Comparison of ENCODE assay signal across 18 mouse cellular contexts in genomic region chr14:56816541-56816940, GRCm38 (mm10).
"Had no signal": no experiment of that assay in that cellular context is flagged by ENCODE, and none has a peak within 500 bp of the region (broad histone marks: within the 10 kb centered on the region; RNA-seq: fewer than 3 reads in every experiment).

No protein-coding gene starts in this region.

- H3K9me3 ChIP-seq: limb, embryonic 13.5 days; liver, embryonic 15.5 days; midbrain, embryonic 15.5 days had no signal

- ATAC-seq: lung, postnatal 0 days; midbrain, embryonic 15.5 days had no signal

- H3K4me2 ChIP-seq: limb, embryonic 13.5 days; liver, embryonic 11.5 days; liver, embryonic 15.5 days; midbrain, embryonic 11.5 days; midbrain, embryonic 15.5 days; neural tube, embryonic 13.5 days had no signal

- DNase-seq: kidney, adult 9 months; kidney, postnatal 36 days; layer of hippocampus, adult 9-11 months; layer of hippocampus, postnatal 36 days; lung, adult 2 months; lung, postnatal 4 days; retina, postnatal 1 day; right cerebral cortex, postnatal 4 days; spleen, adult 18-20 months; thymus, postnatal 4 days had no signal

- H3K4me3 ChIP-seq: limb, embryonic 13.5 days; liver, embryonic 15.5 days; midbrain, embryonic 15.5 days; neural tube, embryonic 13.5 days had no signal

- H3K36me3 ChIP-seq: limb, embryonic 13.5 days; liver, embryonic 15.5 days; midbrain, embryonic 15.5 days; neural tube, embryonic 13.5 days had no signal

- H3K9ac ChIP-seq: limb, embryonic 13.5 days; liver, embryonic 15.5 days; midbrain, embryonic 15.5 days; neural tube, embryonic 13.5 days had no signal

- H3K27ac ChIP-seq: kidney, postnatal 0 days; liver, embryonic 15.5 days; midbrain, embryonic 15.5 days; neural tube, embryonic 13.5 days had no signal

- H3K27me3 ChIP-seq: limb, embryonic 13.5 days; liver, embryonic 15.5 days; midbrain, embryonic 15.5 days; neural tube, embryonic 13.5 days had no signal
